Mouse (Mus musculus) testis, adult 2 months (tissue): ENCODE results near the gene Dlg2.

Experiments
- CTCF ChIP-seq: fragments of 200-500 bp; IDR thresholded peaks from 2 replicates; pipeline ENCODE4 v1.5.1; 2012; ENCODE audit warnings: low read depth, mild to moderate bottlenecking, inconsistent platforms, low read length, moderate library complexity; ENCODE audit not compliant: control insufficient read depth, insufficient read depth, insufficient replicate concordance
- POLR2A ChIP-seq: fragments of 200-500 bp; IDR thresholded peaks from 2 replicates; pipeline ENCODE4 v1.6.1; 2012; ENCODE audit warnings: low read depth, mild to moderate bottlenecking, inconsistent platforms, low read length, moderate library complexity; ENCODE audit not compliant: control insufficient read depth

DNA sequence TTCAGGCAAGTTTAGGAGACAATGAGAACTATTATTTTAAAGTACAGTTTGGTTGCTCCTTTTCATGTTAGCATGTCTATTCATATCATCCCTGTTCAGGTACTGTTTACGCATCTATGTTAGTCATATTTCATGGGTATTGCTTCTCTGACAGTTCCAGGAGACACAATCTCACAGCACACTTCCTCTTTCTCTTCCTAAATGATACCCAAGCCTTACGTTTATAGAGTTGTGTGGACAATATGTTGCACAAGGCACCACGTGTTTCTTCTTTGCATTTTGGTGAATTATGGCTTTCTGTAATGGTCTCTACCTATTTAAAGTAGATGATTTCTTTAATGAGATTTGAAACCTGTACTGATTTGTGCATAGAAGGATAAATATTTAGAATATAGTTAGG, 990.6 kb downstream of the Dlg2 start:
- TF ChIP-seq CTCF (no peak), POLR2A (no peak)
